Mouse (Mus musculus) limb, embryonic 15.5 days (tissue): ENCODE results near the gene Atg2a. TPM values are rescaled to one million over a fixed set of nuclear protein-coding genes. Genes with fewer than 3 reads are reported as not detected.

Experiments
- ATAC-seq: fragments of 200-750 bp; cut with Nextera tagmentation; 2 replicates; pipeline ENCODE4 v1.8.0; 2017; ENCODE audit warnings: low read depth, moderate TSS enrichment; ENCODE audit not compliant: insufficient number of reproducible peaks, low FRiP score, low TSS enrichment
- H3K27ac ChIP-seq: fragments of 300-500 bp; sonication (generic); 2 replicates; pipeline ENCODE4 v1.5.1; 2015; ENCODE audit warnings: moderate library complexity, mild to moderate bottlenecking, inconsistent platforms
- H3K27me3 ChIP-seq: fragments of 300-500 bp; sonication (generic); 2 replicates; pipeline ENCODE4 v1.6.1; 2015; ENCODE audit warnings: inconsistent platforms
- H3K36me3 ChIP-seq: fragments of 300-500 bp; sonication (generic); 2 replicates; pipeline ENCODE4 v1.6.1; 2015; ENCODE audit warnings: inconsistent platforms
- H3K4me1 ChIP-seq: fragments of 300-500 bp; sonication (generic); 2 replicates; pipeline ENCODE4 v1.6.1; 2015; ENCODE audit warnings: inconsistent platforms
- H3K4me2 ChIP-seq: fragments of 300-500 bp; sonication (generic); 2 replicates; pipeline ENCODE4 v1.6.1; 2015; ENCODE audit warnings: mild to moderate bottlenecking, inconsistent platforms
- H3K4me3 ChIP-seq: fragments of 300-500 bp; sonication (generic); 2 replicates; pipeline ENCODE4 v1.5.1; 2015; ENCODE audit warnings: mild to moderate bottlenecking, inconsistent platforms
- H3K9ac ChIP-seq: fragments of 300-500 bp; sonication (generic); 2 replicates; pipeline ENCODE4 v1.6.1; 2015; ENCODE audit warnings: inconsistent platforms
- H3K9me3 ChIP-seq: fragments of 300-500 bp; sonication (generic); 2 replicates; pipeline ENCODE4 v1.6.1; 2016; ENCODE audit warnings: inconsistent platforms
- whole genome bisulfite sequencing: fragments of 180-500 bp; shearing (Covaris S2); methylation state at CpG from one replicate; pipeline ENCODE4 v1.1.7; 2015; 5-methylcytosine and 5-hydroxymethylcytosine counted together
- polyA plus RNA-seq: library from polyadenylated mRNA; unstranded; fragments of >200 nt; fragmentation: Nextera tagmentation; extraction: Ambion mirVana; gene quantifications from 2 replicates; pipeline ENCODE4 v1.2.1, GENCODE M21; 2015

The Atg2a gene
- polyA plus RNA-seq, 1 experiment from 2014 or later = 9.0 TPM

DNA sequence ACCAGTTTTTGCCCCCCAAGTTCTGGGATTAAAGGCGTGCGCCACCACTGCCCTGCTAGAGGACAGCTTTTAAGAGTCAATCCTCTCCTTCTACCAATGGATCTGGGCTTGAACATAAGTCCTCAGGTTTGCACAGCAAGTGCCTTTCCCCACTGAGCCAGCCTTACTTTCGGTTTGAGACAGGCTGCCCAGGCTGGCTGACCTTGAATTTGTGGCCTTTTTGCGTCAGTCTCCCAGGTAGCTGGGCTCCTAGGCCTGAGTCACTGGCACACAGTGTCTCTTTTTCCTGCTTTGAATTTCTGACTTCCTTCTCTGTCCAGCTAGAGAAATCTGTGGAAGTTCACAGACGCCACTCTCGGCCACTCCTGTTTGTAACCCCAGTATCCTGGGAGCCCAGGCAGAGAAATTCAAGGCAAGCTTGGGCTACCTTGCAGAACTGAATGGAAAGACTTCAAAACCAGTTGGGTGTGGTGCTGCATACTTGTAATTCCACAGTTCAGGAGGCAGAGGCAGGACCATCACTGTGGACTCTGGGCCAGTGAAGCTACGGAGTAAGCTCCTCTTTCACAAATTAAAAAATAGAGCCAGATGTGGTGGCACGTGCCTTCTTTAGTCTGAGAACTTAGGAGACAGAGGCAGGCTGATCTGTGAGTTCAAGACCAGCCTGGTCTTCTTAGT lies 28.5 kb downstream of the Atg2a start:
- ATAC-seq = no peak
- peaks cover 16% of the 10 kb centered on the region for H3K4me1 ChIP-seq
- H3K27ac ChIP-seq = no peak overlapping the region
- WGBS = 81% methylated on average over 8 of the region's 8 CpGs
- H3K9ac ChIP-seq = no peak overlapping the region
- H3K9me3 ChIP-seq = no peaks in the 10 kb centered on the region
- H3K4me3 ChIP-seq = no peak overlapping the region
- no peak overlapping the region for H3K4me2 ChIP-seq
- H3K27me3 ChIP-seq = no peaks in the 10 kb centered on the region
- H3K36me3 ChIP-seq = no peaks in the 10 kb centered on the region

DNA sequence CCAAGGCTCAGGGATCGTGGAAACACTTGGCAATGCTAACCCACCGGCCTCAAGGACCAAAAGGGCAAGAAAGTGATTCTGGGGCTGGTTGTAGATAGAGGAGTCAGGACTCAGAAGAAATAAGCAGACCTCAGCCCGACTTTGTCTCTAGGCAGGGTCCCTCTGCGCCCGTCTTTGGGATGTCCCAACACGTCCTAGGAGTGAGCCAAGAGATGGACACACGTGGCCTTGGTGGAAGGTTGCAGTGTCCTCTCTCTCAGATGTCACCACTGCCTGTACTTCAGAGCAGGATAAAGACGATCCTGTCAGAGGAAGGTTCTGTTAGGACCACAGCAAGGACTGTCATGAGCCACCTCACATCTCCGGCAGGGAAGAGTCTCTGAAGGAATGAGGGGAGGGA lies 29.2 kb downstream of the Atg2a start:
- WGBS = 63% methylated on average over 9 of the region's 9 CpGs
- H3K27me3 ChIP-seq = no peaks in the 10 kb centered on the region
- H3K27ac ChIP-seq = no peak overlapping the region
- H3K9ac ChIP-seq = no peak overlapping the region
- peaks cover 21% of the 10 kb centered on the region for H3K4me1 ChIP-seq
- H3K36me3 ChIP-seq = no peaks in the 10 kb centered on the region
- H3K4me3 ChIP-seq = no peak overlapping the region
- ATAC-seq = no peak
- H3K9me3 ChIP-seq = no peaks in the 10 kb centered on the region
- no peak overlapping the region for H3K4me2 ChIP-seq

DNA sequence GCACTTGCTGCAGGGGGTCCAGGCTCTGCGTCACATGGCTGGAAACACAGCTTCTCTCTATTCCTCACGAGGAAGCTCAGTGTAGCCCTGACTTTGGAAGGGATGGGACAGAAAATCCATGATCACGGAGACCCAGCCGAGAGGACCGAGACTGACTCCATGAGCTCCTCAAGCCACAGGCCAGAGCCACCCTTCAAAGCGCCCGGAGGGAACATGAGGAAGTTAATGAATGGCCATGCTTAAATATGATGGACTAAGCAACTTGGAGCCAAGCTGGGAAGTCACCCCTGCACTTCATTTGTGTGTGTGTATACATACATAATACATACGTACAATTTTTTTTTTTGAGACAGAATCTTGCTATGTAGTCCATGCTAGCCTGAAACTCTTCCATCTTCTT lies 29.7 kb downstream of the Atg2a start:
- H3K27ac ChIP-seq = no peak overlapping the region
- no peak for ATAC-seq
- no peak overlapping the region for H3K4me2 ChIP-seq
- no peak overlapping the region for H3K9ac ChIP-seq
- H3K4me3 ChIP-seq = no peak overlapping the region
- WGBS = 43% methylated on average over 8 of the region's 8 CpGs
- H3K4me1 ChIP-seq = peaks cover 27% of the 10 kb centered on the region
- no peaks in the 10 kb centered on the region for H3K9me3 ChIP-seq
- no peaks in the 10 kb centered on the region for H3K36me3 ChIP-seq
- H3K27me3 ChIP-seq = no peaks in the 10 kb centered on the region

DNA sequence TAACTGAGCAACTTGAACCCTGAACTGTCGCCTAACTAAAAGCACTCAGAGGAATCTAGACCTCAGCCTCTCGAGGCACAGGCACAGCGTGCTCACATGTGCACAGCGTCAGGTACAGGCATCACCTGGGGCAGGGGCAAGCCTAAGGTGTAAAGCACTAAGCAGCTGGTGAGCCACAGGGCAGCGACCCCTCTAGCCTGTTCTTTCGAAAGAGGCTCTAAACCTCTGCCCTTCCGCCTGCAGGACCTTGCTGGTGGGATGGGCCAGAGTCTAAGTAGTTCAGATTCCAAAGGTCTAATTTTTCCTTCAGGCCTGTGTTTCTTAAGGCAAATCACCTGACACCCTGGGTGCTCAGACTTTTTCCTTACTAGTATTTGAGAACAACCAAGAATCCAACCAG lies 30.6 kb downstream of the Atg2a start:
- Histone ChIP-seq H3K4me1 (peaks cover 28% of the 10 kb centered on the region), H3K9ac (no peak overlapping the region), H3K4me3 (no peak overlapping the region), H3K27me3 (no peaks in the 10 kb centered on the region), H3K4me2 (no peak overlapping the region), H3K9me3 (no peaks in the 10 kb centered on the region), H3K27ac (no peak overlapping the region), H3K36me3 (no peaks in the 10 kb centered on the region)
- no peak for ATAC-seq
- WGBS = 67% methylated on average over 7 of the region's 7 CpGs

DNA sequence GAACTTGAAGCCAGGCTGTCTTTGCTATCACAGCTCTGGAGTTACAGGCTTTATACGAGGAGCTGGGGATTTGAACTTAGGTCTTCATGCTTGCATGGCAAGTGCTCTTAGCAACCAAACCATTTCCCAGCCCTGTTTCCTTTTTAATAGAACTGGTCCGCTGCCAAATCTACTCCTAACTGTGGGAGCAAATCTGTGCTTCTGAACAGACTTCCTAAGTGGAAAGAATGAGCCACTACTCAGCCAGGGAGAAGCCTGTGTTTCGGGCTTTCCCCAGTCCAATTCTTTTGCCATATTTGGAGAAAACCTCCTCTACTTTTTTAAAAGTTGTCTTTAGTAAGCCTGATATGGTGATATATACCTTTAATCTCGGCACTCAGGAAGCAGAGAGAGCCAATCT lies 31.3 kb downstream of the Atg2a start:
- Histone ChIP-seq H3K27me3 (no peaks in the 10 kb centered on the region), H3K4me2 (no peak overlapping the region), H3K4me3 (no peak overlapping the region), H3K4me1 (peaks cover 26% of the 10 kb centered on the region), H3K9me3 (no peaks in the 10 kb centered on the region), H3K9ac (no peak overlapping the region), H3K36me3 (no peaks in the 10 kb centered on the region), H3K27ac (peak overlapping the region; percentile 59)
- WGBS = 65% methylated on average over 4 of the region's 4 CpGs
- no peak for ATAC-seq

DNA sequence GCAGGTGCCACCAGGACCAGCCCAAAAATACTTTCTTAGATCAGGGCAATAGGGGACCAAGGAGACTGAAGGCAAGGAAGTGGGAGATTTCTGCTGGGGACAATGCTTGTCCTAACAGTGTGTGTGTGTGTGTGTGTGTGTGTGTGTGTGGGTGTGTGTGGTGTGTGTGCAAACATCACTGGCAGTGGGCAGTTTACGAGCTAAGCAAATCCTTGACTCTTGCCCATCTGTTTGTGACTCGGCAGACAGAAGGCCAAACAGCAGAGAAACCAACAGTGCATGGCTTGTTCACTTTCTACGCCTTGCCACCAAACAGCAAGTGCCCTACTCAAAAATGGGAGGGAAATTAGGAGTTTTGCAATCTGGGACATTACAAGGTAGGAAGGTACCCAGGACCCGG lies 32.1 kb downstream of the Atg2a start:
- Histone ChIP-seq H3K27me3 (no peaks in the 10 kb centered on the region), H3K27ac (no peak overlapping the region), H3K4me1 (peaks cover 28% of the 10 kb centered on the region), H3K9ac (no peak overlapping the region), H3K9me3 (no peaks in the 10 kb centered on the region), H3K4me2 (no peak overlapping the region), H3K4me3 (no peak overlapping the region), H3K36me3 (no peaks in the 10 kb centered on the region)
- 72% methylated on average over 4 of the region's 4 CpGs for WGBS
- ATAC-seq = no peak

DNA sequence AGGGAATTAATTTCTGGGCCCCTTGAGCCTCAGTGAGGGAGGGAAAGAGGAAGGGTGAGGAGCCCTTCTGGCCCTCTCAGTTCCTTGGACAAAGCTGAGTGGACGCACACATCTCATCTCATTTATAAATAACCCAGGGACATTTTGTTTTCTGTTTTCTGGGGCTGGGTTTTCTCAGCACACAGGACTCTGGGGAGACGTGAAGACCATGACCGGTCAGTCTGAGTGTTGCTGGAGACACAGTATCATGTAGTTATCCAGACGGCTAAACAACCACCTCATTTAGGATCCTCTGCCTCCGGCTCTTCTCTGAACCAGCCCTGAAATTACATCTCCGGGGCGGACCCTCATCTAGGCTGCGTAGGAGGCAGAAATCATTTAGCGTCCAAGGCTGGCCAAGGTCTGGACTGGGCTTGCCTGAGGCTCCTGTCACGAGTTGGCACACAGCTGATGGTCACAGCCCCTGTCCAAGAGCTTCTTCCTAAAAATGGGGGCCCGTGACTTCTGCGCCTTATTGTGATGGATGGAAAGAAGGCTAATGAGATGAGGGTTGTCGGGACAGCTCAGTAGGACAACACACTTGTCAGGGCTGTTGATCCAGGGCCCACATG lies 32.6 kb downstream of the Atg2a start:
- no peaks in the 10 kb centered on the region for H3K9me3 ChIP-seq
- H3K4me2 ChIP-seq = no peak overlapping the region
- peaks cover 33% of the 10 kb centered on the region for H3K4me1 ChIP-seq
- H3K9ac ChIP-seq = no peak overlapping the region
- no peaks in the 10 kb centered on the region for H3K27me3 ChIP-seq
- no peak overlapping the region for H3K27ac ChIP-seq
- no peak for ATAC-seq
- no peaks in the 10 kb centered on the region for H3K36me3 ChIP-seq
- H3K4me3 ChIP-seq = no peak overlapping the region
- 83% methylated on average over 13 of the region's 13 CpGs for WGBS

DNA sequence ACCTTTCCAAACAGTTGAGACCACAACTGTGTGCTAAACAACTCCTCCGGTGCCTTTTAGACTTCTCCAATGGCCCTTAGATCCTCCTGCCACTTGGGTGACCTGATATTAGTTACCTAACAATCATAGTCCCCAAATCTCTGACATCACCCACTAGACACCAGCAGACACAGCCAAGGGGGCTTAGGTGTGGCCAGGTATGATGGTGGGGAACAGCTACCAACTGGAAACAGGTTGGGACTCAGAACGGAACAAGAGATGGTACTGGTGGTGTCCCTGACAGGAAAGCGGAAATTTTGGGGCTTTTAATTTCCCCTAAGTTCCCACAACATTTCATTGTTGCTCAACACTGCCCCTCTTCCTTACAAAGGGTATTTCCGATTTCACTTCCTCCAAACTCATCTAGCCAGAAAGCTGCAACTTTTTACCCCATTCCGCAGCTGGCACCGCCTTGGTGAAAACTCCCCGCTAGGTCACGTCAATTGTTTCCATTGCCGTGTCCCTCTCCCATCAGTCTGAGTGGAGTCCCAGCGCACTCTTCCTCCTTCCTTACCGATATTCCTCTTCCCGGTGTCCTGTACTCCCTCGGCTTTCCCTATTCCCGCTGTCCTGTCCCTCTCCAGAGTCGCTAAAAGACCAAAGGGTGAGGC lies 34.4 kb downstream of the Atg2a start:
- no peaks in the 10 kb centered on the region for H3K27me3 ChIP-seq
- peak overlapping the region; percentile 85 for H3K4me3 ChIP-seq
- peaks cover 51% of the 10 kb centered on the region for H3K4me1 ChIP-seq
- no peaks in the 10 kb centered on the region for H3K9me3 ChIP-seq
- peaks cover 16% of the 10 kb centered on the region for H3K36me3 ChIP-seq
- H3K4me2 ChIP-seq = peak overlapping the region; percentile 97
- ATAC-seq = no peak
- peak overlapping the region; percentile 90 for H3K27ac ChIP-seq
- peak overlapping the region; percentile 47; the same call in 1 of the 2 replicates for H3K9ac ChIP-seq
- WGBS = 7% methylated on average over 15 of the region's 15 CpGs

DNA sequence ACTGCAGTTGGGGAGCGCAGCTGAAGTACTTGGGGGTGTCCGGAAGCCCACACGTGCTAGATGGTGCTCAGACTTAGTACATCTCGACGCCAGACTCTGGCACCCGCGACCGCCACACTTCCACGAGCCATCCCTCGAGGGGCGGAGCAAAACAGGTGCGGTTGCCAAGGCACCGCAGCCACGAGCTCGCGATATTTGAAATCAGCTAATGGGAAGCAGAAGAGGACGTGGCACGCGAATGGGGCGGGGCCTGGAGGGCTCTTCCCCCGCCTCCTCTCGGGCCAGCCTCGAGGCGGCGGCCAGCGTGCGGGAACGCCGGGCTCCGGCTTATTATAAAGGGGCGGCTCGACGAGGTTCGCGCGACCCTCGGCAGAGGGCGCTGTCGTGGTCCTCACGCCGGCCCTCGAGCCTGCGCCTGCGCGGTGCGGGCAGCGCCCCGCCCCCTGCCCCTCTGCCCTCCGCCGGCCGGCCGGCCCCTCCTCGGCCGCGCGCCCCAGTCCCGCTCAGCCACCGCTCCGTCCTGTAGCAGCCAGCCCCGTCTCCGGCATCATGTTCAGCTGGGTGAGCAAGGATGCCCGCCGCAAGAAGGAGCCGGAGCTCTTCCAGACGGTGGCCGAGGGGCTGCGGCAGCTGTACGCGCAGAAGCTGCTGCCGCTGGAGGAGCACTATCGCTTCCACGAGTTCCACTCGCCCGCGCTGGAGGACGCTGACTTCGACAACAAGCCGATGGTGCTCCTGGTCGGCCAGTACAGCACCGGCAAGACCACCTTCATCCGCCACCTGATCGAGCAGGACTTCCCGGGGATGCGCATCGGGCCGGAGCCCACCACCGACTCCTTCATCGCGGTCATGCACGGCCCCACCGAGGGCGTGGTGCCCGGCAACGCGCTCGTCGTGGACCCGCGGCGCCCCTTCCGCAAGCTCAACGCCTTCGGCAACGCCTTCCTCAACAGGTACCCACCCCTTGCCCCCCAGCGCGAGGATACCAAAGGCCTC lies 35.3 kb downstream of the Atg2a start, which contains the start of gene Ehd1:
Gene Ehd1 (plus strand): TSS at position 300 of the 996 bp plus-strand sequence.
- peak; percentile 96 for ATAC-seq
- peak within 1 kb of the TSS; percentile 97 for H3K4me2 ChIP-seq
- H3K27me3 ChIP-seq = no peaks in the 10 kb centered on the region
- peaks cover 25% of the 10 kb centered on the region for H3K36me3 ChIP-seq
- H3K4me1 ChIP-seq = peaks cover 54% of the 10 kb centered on the region
- no peaks in the 10 kb centered on the region for H3K9me3 ChIP-seq
- WGBS = under 1% methylated on average over 104 of the region's 106 CpGs
- peak within 1 kb of the TSS; percentile 90 for H3K27ac ChIP-seq
- peak within 1 kb of the TSS; percentile 58 for H3K9ac ChIP-seq
- peak within 1 kb of the TSS; percentile 85 for H3K4me3 ChIP-seq

DNA sequence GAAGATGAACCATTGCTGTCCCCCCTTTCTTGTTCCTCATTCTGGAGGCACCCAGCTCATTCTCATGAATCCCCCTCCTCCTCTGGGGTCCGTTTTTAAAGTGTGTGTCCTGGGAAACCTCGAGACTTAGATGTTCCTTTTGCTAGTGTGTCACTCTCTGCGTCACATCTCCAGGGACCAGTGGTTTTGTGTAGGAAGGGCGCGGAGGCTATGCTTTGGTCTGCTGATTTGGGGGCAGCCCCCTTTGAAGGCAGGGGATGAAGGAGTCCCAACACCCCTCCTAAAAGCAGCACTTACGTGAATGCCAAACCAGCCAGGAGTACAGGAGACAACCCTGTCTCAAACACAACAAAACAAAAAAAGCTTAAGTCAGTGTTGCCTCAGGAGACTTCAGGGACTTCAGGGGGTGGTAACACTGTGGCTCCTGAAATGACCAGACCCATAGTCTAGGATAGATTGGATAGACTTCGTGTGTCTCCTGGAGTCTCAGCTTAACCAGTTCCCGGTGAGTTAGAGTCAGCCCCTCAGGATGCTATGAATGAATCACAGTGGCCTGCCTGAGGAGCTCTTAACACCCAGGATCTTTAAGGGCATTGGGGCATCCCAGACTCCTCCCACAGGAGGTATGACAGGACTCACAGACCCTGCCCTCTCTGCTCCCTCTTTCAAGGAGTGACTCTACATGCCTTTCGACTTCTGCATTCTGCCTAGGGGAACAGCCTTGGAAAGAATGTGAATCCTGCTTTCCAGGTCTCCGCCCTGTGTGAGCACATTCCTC lies 36.4 kb downstream of the Atg2a start:
- Histone ChIP-seq H3K4me3 (peak overlapping the region; percentile 85), H3K27me3 (no peaks in the 10 kb centered on the region), H3K27ac (peak overlapping the region; percentile 79), H3K9ac (peak overlapping the region; percentile 58), H3K4me1 (peaks cover 54% of the 10 kb centered on the region), H3K36me3 (peaks cover 36% of the 10 kb centered on the region), H3K9me3 (no peaks in the 10 kb centered on the region), H3K4me2 (peak overlapping the region; percentile 97)
- 2% methylated on average over 10 of the region's 10 CpGs for WGBS
- peak; percentile 17 for ATAC-seq
